Mouse (Mus musculus) liver, adult 2 months (tissue): ENCODE results near the gene Gzf1.

ENCODE experiments used
- CTCF ChIP-seq: fragments of 200-500 bp; IDR thresholded peaks from 2 replicates; pipeline ENCODE4 v1.5.1; 2011; ENCODE audit warnings: low read depth, low read length, control low read depth
- POLR2A ChIP-seq: fragments of 200-500 bp; IDR thresholded peaks from 2 replicates; pipeline ENCODE4 v1.6.1; 2011; ENCODE audit warnings: low read length, control low read depth; ENCODE audit not compliant: insufficient read depth; ENCODE audit errors: extremely low read depth

- TF ChIP-seq CTCF (no peak), POLR2A (no peak)
Observed at GRCm38 (mm10) chr2:148683031-148683430, 2.2 kb downstream of the Gzf1 start.
